Mouse (Mus musculus) c-Kit-positive CD71-positive TER-119-positive erythroid progenitor cells, embryonic 14.5 days (primary cell): ENCODE results near the gene Tbcd.

Experiments
- DNase-seq: peaks from one replicate; pipeline ENCODE4 v3.0.0-alpha.2; 2013; ENCODE audit warnings: low spot score

Tbcd gene

DNA sequence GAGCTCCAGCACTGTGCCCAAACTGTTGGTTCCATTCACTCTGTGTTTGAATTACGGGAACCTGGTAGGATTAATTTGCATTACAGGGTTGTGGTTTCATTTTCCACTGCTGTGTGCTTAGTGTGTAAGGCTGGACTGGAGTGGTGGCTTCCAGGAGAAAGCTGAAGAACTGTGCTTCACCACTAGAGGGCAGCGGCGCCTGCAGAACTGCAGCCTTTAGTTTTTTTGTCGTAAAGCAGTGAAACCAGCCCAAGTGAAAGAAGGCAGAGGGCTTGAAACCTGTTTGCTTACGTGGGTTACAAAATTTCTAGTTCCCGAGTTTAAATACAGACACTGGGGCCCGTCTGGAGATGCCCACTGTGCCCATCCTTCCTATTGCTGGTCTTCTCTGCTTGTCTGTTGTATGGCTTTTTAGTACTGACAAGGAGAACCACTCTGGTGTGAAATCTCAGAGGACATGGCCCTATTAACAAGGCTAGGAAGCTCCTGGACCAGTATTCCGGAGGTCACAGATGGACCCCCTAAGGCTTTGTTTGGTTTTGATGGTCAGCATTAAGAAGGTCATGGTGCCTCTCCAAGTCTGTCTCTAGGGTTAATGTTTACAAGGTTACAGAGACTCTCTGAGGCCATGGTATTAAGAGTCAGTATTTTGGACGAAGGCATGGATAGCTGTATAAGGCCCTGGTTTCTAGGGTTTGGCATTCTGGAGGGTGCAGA lies 24.1 kb downstream of the Tbcd start:
- DNase-seq = peak; percentile 63

GRCm38 (mm10) chr11:121479476-121480203 lies 27.9 kb downstream of the Tbcd start:
- DNase-seq = no peak

DNA sequence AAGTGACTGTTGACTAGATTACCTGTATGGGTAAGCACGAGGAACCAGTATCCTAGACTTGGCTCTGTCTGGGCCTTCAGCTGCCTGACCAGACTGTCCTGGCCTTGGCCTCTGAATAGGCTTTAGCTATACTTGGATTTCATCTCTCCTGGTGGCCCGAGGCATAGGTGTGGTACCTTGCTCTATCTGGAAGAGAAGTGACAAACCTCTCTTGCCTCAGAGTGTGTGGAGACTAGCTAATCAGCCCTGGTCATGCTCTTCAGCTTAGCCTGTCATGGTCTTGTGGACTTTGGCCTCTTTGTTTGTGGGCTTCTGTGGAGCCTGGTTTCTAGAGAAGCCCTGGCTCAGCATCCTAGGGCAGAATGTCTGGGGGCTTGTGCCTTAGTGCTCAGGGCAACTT lies 29.4 kb downstream of the Tbcd start:
- no peak for DNase-seq

DNA sequence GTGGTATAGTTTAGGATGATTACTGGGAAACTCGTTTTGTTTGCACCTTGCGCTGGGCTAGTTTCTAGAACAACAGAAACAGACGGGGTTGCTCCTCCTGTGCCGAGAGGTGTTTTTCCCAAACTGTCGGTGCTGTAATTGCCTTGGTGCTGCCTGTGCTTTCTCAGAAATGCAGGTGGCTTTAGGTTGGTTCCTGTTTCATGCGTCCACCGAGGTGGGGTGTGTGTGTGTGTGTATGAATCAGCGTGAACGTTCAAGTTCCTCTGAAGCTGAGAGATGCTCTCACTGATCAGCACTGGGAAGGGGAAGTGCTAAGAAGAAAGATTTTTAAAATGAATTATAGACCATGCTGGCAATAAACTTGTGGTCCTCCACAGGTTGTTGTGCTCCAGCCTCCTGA lies 34.1 kb downstream of the Tbcd start:
- no peak for DNase-seq

DNA sequence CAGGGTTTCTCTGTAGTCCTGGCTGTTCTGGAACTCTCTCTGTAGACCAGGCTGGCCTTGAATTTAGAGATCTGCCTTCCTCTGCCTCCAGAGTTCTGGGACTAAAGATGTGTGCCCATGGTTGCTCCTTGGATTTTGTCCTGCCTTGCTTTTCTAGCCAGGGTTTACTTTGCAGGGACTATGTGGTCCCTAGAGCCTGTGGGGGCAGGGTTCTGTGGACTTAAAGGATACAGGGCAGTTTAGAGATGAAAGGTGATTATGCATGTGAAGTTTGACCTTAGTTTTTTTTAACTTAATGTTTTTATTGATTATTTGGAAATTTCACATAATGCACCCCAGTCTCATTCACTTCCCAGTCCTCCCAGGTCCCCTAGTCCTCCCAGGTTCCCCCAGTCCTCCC lies 38.9 kb downstream of the Tbcd start:
- DNase-seq = no peak

GRCm38 (mm10) chr11:121500595-121500994 lies 48.8 kb downstream of the Tbcd start:
- DNase-seq = no peak

DNA sequence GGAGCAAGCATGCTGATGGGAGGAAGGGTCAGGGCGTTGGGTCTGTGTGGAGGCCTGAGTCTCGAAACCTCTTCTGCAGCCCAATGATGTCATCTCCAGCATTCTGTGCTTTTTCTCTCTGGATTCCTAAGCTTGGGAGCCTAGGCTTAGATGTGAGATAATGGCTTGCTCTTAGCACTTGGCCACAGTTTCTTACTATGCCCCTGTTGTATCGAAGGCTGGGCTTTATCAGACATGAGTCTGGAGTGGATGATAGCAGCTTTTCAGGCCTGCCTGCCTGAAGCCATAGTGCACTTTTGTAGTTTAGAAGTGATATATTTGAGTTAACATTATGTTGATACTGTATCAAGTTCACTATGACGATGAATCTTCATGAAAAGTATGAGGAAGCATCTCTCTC lies 49.8 kb downstream of the Tbcd start:
- no peak for DNase-seq

GRCm38 (mm10) chr11:121502000-121502860 lies 50.5 kb downstream of the Tbcd start:
- DNase-seq = no peak

DNA sequence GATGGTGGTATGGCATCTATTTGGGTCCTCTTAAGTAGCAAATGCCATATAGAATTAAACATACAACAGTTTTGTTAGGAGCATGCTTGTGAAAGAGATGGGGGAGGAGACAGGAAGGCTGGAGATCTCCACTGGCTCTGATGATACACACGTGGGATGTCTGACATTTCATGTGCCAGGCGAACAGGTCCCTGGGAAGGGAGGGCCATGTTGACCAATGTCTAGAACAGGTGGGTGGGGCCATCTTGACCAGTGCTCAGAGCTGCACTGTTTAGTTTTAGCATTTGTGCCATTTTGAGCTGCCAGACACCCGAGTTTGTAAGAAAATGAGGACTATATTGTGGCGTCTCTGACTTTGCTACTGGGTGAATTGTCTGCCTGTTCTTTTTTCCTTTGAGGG lies 56.7 kb downstream of the Tbcd start:
- no peak for DNase-seq

GRCm38 (mm10) chr11:121510512-121511246 lies 58.9 kb downstream of the Tbcd start:
- DNase-seq = no peak

- DNase-seq = no peak
These were observed 61.3 kb downstream of the Tbcd start for GRCm38 (mm10) chr11:121512896-121513572.

DNA sequence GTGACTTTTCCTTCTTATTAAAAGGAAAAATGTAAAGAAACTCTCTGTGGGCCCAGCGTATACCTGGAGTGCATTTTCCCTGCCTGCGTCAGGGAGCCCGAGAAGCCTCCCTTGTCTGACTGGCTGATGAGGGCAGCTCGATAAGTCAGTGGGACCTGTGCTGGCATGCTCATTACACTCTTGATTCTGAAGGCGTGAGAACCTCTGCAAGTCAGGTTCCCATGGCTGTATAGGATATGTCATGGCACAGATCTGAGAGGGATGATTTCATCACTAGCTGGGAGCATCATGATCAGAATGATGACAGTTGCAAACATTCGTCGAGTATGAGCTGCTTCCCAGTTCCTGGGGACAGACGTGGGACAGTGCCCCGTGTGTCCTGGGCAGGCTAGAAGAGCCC lies 64.2 kb downstream of the Tbcd start:
- no peak for DNase-seq

GRCm38 (mm10) chr11:121516906-121517305 lies 65.2 kb downstream of the Tbcd start:
- no peak for DNase-seq

DNA sequence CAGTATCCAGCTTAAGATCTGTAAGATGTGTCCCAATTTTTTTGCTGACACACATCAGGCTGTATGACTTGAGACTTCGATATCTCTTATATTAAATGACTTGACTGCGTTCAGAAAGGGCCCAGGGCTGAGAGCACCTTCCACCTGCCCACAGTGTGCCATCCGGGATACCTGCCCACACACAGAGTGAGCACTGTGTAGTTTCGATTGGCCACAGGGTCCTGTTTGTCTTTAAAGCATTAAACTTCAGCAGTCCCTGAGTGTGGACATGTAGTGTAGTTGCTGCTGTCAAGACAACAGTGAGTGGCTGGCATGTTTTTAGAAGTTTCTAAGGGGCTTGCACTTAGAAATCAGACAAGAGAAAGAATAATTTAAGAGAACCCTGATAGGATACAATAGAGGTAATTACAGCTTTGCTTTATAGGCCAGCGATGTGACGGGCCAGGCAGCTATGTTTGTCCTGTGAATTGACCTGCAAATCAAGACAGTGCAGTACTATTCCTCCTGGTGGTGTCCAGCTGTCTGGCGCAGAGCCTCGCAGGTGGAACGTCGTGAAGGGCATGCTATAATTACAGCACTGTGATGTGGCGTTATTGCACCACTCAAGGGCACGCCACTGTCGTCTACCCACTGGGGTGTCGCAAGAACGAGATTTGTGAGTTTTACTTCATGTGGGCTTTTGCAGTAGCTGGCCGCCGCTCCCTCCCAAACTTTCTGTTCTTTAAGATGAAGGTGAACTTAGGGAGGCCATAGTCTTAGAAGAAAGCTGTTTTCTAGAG lies 66.1 kb downstream of the Tbcd start:
- DNase-seq = no peak

DNA sequence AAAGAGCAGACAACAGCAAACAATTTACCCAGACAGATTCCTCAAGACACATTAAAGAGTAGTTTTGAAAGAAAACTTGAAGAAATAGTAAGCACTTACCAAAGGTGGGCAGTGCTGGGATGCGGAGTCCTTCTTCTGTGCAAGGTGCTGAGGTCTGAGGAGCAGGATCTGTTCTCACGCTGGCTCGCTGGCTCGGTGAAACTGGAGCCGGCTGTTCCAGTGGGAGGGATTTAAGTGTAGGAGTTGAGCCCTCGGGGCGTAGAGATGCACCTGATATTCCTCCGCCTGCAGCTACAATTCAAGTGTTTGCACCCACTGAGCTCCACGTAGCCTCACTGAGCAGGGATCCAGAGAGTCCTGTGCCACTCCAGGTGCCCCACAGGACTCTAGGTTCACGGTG lies 67.4 kb downstream of the Tbcd start, which contains the start of gene Zfp750:
Gene Zfp750, minus strand, starts transcription at position 203 of the 400 bp plus-strand sequence.
- DNase-seq = no peak

GRCm38 (mm10) chr11:121519703-121520102 lies 68.0 kb downstream of the Tbcd start:
- DNase-seq = no peak

GRCm38 (mm10) chr11:121520761-121521160 lies 69.0 kb downstream of the Tbcd start:
- no peak for DNase-seq

- no peak for DNase-seq
These were observed 70.5 kb downstream of the Tbcd start for GRCm38 (mm10) chr11:121522156-121522762.

DNA sequence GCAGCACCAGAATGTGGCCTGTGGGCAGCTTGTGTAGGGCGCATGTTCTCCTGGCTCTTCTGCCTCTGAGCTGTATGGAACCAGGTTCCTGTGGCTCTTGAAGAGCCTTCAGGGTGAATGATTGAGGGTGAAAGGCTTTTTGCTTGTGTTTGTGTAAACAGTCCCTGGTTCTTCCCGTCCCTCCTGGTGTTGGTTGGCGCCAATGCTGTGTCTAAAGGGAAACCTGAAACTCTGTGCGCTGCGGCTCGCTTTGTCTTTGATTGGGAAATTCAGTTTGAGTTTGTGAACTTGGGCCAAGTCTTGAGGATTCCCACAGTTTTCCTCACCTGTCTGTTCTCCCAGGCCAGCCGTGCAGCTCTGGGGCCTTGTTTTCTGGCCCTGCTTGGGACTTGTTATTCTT lies 72.4 kb downstream of the Tbcd start:
- no peak for DNase-seq

DNA sequence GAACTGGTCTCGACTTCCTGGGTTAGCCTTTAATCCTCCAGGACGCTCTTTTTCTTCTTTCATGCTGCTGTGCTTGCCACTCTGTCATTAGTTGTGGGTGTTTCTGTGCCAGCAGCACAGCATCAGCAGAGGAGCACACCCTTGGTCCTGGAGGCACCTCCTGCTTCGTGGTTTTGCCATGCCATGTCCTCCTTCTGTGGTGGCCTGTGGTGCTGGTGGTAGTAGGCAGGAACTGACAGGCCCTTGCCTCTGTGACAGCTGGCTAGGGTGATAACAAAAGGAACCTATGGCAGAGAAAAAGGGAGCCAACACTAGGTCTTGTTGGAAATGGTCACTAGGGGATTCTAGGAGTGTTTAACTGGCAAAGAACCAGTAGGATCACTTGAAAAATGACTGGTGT lies 78.0 kb downstream of the Tbcd start:
- DNase-seq = no peak
